Mouse (Mus musculus) heart, embryonic 16.5 days (tissue): ENCODE data around the gene Rcor1. TPM values are rescaled to one million over a fixed set of nuclear protein-coding genes. Genes with fewer than 3 reads are reported as not detected.

Experiments used
- ATAC-seq: fragments of 200-750 bp; cut with Nextera tagmentation; replicated peaks from 2 replicates; pipeline ENCODE4 v1.8.0; 2017; ENCODE audit warnings: moderate number of reproducible peaks; ENCODE audit not compliant: insufficient read depth, low FRiP score; ENCODE audit errors: extremely low read depth
- H3K27ac ChIP-seq: fragments of 300-500 bp; sonication (generic); 2 replicates; pipeline ENCODE4 v1.5.1; 2014; ENCODE audit warnings: mild to moderate bottlenecking, low read length, control low read depth, moderate library complexity
- H3K27me3 ChIP-seq: fragments of 300-500 bp; sonication (generic); 2 replicates; pipeline ENCODE4 v1.6.1; 2014; ENCODE audit warnings: low read length, mixed read lengths; ENCODE audit not compliant: control insufficient read depth, insufficient read depth
- H3K36me3 ChIP-seq: fragments of 300-500 bp; sonication (generic); 2 replicates; pipeline ENCODE4 v1.6.1; 2014; ENCODE audit not compliant: control insufficient read depth, insufficient read depth
- H3K4me1 ChIP-seq: fragments of 300-500 bp; sonication (generic); 2 replicates; pipeline ENCODE4 v1.6.1; 2014; ENCODE audit warnings: low read length, mixed read lengths; ENCODE audit not compliant: control insufficient read depth, insufficient read depth
- H3K4me2 ChIP-seq: fragments of 300-500 bp; sonication (generic); 2 replicates; pipeline ENCODE4 v1.6.1; 2014; ENCODE audit warnings: low read depth, mild to moderate bottlenecking, control low read depth, low read length
- H3K4me3 ChIP-seq: fragments of 300-500 bp; sonication (generic); 2 replicates; pipeline ENCODE4 v1.5.1; 2014; ENCODE audit warnings: mild to moderate bottlenecking, control low read depth, low read length
- H3K9ac ChIP-seq: fragments of 300-500 bp; sonication (generic); 2 replicates; pipeline ENCODE4 v1.6.1; 2014; ENCODE audit warnings: low read length, control low read depth
- H3K9me3 ChIP-seq: fragments of 300-500 bp; sonication (generic); replicated peaks from 2 replicates; pipeline ENCODE4 v1.6.1; 2016; ENCODE audit warnings: low read length; ENCODE audit not compliant: control insufficient read depth
- WGBS: fragments of 180-500 bp; shearing (Covaris S2); extraction: QIAGEN DNeasy Blood & Tissue Kit; methylation state at CpG from one replicate; pipeline ENCODE4 v1.1.7; 2014; 5-methylcytosine and 5-hydroxymethylcytosine counted together
- polyA plus RNA-seq: library from polyadenylated mRNA; unstranded; fragments of >200 nt; fragmentation: Nextera tagmentation; extraction: Ambion mirVana; gene quantifications from 2 replicates; pipeline ENCODE4 v1.2.1, GENCODE M21; 2015

The Rcor1 gene
- polyA plus RNA-seq, 1 experiment from 2014 or later, result 6.5 TPM

DNA sequence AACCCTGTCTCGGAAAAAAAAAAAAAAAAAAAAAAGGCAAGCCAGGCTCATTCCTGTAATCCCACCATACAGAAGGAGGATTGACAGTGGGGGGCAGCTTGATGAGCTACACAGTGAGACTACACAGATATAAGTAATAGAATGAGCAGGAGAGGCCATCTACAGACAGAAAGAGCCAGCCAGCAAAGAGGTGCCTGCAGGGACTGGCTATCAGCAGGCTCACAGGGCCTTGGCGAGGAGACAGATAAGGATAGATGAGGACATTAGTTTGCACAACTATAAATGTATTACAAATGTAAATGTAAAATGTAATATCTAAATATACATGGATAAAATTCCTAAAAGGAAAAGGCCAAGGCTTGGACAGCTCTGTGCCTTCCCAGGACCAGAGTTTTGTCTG is 39.3 kb upstream of the Rcor1 start:
- no peak overlapping the region for H3K4me3 ChIP-seq
- no peak overlapping the region for H3K9ac ChIP-seq
- no peak overlapping the region for H3K27ac ChIP-seq
- H3K9me3 ChIP-seq, result peaks cover 6% of the 10 kb centered on the region
- H3K4me1 ChIP-seq, result no peaks in the 10 kb centered on the region
- no peaks in the 10 kb centered on the region for H3K36me3 ChIP-seq
- H3K27me3 ChIP-seq, result no peaks in the 10 kb centered on the region
- no peak for ATAC-seq
- no peak overlapping the region for H3K4me2 ChIP-seq
- 58% methylated on average over 2 of the region's 2 CpGs for WGBS

DNA sequence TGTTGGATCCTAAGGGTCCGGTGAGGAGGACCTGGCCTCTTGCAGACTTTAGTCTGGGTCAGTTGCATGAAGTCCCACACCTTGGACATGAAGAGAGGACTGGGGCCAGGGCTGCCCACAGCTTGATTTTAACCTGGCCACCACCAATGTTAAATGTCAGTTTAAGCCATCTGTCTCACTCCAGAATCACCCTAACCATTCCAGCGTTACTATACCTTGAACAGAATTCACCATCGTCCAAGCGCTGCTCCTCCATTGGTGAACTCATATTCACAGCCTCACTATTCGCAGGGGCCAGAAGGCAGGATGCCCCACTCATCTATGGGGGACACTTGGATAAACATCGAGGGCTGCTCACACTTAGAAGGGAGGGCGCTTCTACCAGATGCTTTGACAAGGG is 38.2 kb upstream of the Rcor1 start:
- WGBS, result 91% methylated on average over 7 of the region's 7 CpGs
- no peak overlapping the region for H3K4me3 ChIP-seq
- ATAC-seq, result no peak

DNA sequence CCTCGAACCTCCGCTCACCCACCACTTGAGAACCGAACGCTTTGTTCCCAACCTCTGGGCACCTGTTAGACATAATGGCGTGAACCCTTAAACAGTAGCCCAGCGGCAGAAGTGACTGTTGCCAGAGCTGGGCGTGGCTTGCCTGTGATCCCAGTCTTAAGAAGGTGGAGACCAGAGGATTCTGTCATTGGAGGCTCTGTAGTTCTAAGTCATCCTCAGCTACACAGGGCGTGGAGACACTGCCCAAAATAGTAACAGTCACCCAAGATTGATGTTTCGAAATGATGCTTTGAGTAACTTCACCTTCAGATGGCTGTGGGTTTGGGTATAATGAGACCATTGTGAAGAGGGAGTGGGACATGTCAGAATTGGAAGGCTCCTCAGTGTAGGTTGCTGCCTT is 35.0 kb upstream of the Rcor1 start:
- no peak overlapping the region for H3K4me3 ChIP-seq
- no peak overlapping the region for H3K4me2 ChIP-seq
- H3K9me3 ChIP-seq, result no peaks in the 10 kb centered on the region
- no peak overlapping the region for H3K27ac ChIP-seq
- H3K9ac ChIP-seq, result no peak overlapping the region
- ATAC-seq, result no peak
- no peaks in the 10 kb centered on the region for H3K36me3 ChIP-seq
- WGBS, result 73% methylated on average over 9 of the region's 9 CpGs
- H3K4me1 ChIP-seq, result peaks cover 26% of the 10 kb centered on the region
- H3K27me3 ChIP-seq, result no peaks in the 10 kb centered on the region

More for the DNA sequence above, 38.2 kb upstream of the Rcor1 start:
- no peak overlapping the region for H3K27ac ChIP-seq
- peaks cover 6% of the 10 kb centered on the region for H3K9me3 ChIP-seq
- H3K36me3 ChIP-seq, result no peaks in the 10 kb centered on the region
- H3K4me2 ChIP-seq, result no peak overlapping the region
- peaks cover 1% of the 10 kb centered on the region; the same call in 1 of the 2 replicates for H3K4me1 ChIP-seq
- no peak overlapping the region for H3K9ac ChIP-seq
- no peaks in the 10 kb centered on the region for H3K27me3 ChIP-seq

DNA sequence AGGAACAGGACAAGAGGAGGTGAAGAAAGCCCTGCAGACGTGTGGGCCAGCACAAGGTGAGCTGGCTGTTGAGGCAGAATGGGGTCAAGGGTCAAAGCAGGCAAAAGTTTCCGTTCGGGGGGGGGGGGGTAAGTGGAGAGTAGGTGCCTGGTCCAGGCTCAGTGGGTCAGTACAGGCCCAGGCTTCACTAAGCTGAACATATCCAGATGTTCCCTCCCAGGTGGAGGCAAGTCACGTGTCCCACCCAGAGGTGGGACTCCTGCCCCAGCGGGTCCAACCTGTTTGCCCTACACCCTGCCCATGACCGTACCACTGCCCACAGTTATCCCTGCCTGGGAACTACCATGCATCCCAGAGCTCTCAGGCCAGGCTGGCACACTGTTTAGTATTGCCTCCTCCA is 33.3 kb upstream of the Rcor1 start:
- no peak overlapping the region for H3K27ac ChIP-seq
- H3K4me2 ChIP-seq, result no peak overlapping the region
- no peak for ATAC-seq
- H3K4me3 ChIP-seq, result no peak overlapping the region
- H3K36me3 ChIP-seq, result no peaks in the 10 kb centered on the region
- peaks cover 35% of the 10 kb centered on the region for H3K4me1 ChIP-seq
- H3K27me3 ChIP-seq, result no peaks in the 10 kb centered on the region
- H3K9me3 ChIP-seq, result no peaks in the 10 kb centered on the region
- no peak overlapping the region for H3K9ac ChIP-seq
- WGBS, result 66% methylated on average over 6 of the region's 6 CpGs

DNA sequence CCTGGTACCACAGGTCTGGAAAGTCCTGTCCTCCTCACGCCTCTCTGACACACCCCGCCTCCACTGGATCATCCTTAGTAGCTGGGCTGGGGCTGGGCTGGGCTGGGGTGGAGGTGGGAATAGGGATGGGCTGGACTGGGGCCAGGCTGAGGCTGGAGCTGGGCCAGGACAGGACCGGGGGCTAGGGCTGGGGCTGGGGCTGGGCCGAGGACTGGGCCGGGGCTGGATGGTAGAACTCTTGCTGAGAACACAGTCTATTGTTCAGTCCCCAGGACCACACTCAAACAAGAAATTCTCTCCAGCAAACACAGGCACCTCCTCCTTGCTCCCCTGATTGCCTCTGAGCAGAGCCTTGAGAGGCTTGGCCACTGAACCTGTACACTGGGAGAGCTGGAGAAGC is 32.8 kb upstream of the Rcor1 start:
- H3K27me3 ChIP-seq, result no peaks in the 10 kb centered on the region
- peaks cover 35% of the 10 kb centered on the region for H3K4me1 ChIP-seq
- no peak for ATAC-seq
- 0 out of 2 replicates have a peak overlapping the region, but pooled peaks have one; percentile 43 for H3K27ac ChIP-seq
- WGBS, result 47% methylated on average over 5 of the region's 5 CpGs
- H3K9ac ChIP-seq, result no peak overlapping the region
- H3K9me3 ChIP-seq, result no peaks in the 10 kb centered on the region
- no peak overlapping the region for H3K4me3 ChIP-seq
- H3K36me3 ChIP-seq, result no peaks in the 10 kb centered on the region
- H3K4me2 ChIP-seq, result no peak overlapping the region

DNA sequence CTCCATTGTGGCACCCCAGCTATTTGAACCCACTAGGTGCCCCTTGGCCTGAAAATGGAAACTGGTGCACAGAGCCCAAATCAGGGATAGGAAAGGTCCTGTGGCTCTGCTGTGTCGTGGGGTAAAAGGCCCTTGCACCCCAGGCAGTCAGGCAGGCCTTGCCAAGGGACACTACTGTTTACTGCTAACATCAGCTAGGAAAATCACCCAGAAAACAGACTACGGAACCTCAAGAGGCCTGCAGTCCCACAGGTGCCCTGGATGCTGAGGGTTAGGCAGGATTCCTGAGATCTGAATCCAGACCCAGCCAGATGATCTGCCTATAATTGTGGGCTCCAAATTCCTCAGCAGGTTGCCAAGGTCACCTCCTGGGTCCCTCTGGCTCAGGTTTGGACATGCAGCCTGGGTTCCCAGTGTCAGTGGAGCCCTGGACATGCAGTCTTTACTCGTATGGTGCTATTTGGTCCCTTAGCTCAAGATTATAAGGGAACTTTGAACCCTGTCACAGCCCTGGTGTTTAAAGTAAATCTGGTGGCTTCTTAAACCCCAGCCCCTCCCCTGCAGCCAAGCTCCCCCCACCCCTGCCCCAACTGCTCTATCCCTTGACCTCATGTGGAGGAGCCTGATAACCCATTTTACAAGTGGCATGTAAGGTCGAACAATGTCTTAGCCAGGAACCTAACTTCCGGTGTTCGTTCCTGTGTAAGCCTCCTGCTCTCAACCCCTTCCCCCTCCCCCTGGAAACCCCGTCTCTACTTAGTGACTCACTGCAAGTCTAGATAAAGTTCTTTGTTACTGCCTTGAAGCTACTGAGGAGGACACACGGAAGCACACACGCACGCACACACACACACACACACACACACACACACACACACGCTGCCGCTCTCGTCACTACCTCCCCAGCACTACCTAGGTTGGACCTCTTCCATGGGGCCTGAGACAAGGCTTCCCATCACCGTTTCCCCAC is 31.7 kb upstream of the Rcor1 start:
- H3K9ac ChIP-seq, result peak overlapping the region; percentile 45; the same call in 1 of the 2 replicates
- peaks cover 35% of the 10 kb centered on the region for H3K4me1 ChIP-seq
- no peaks in the 10 kb centered on the region for H3K27me3 ChIP-seq
- no peak overlapping the region for H3K4me2 ChIP-seq
- no peaks in the 10 kb centered on the region for H3K36me3 ChIP-seq
- WGBS, result 48% methylated on average over 14 of the region's 14 CpGs
- peak overlapping the region; percentile 75 for H3K27ac ChIP-seq
- H3K4me3 ChIP-seq, result no peak overlapping the region
- H3K9me3 ChIP-seq, result peaks cover 2% of the 10 kb centered on the region
- peak; percentile 62 for ATAC-seq

DNA sequence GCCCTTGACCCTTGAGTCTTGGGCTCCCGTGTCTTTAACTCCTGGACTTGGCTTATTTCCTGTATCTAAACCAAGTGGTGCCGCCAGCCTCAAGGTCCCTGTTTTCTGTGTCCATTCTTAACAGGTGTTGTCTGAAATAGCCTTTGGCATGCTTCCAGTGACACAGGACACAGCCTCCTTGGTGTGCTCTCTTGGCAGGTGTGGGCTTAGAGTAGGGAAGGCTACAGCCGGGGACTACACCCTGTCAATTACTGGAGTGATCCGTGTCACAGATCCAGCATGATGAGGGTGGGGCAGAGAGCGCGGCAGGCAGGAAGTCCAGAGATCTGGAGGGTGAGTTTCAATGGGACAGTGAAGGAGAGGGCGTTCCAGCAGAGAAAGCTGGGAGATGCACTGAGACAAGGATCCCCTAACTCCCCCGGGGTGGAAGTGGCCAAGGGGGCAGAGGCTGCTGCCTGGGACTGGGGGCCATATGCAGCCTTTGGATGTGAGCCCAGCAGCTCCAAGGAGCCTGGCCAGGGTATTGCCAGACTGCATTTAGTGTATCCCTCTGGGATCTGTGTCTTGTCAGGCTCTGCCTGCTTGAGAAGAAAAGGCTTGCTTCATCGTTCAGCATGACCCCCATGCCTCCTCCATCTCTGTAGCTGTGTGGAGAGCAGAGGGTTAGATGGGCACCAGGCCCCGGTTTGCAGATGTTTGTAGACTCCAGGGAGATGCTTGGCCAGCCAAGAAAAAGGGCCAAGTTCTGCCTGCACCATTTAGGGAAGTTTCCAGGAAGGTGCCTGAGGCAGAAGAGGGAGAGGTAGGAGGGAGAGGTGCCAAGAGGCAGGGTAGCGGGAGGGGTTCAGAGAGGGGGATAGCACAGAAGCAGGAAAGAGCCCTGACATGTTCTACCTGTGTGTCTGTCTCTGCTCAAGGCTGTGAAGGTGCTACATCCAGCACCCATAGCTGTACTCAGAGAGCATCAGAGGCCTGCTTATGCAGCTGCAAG is 30.4 kb upstream of the Rcor1 start:
- peaks cover 3% of the 10 kb centered on the region for H3K9me3 ChIP-seq
- ATAC-seq, result 0 out of 2 replicates have a peak, but pooled peaks have one; percentile 14
- H3K36me3 ChIP-seq, result no peaks in the 10 kb centered on the region
- WGBS, result 37% methylated on average over 11 of the region's 11 CpGs
- no peak overlapping the region for H3K4me3 ChIP-seq
- H3K4me2 ChIP-seq, result 0 out of 2 replicates have a peak overlapping the region, but pooled peaks have one; percentile 15
- no peaks in the 10 kb centered on the region for H3K27me3 ChIP-seq
- peak overlapping the region; percentile 75 for H3K27ac ChIP-seq
- peak overlapping the region; percentile 45 for H3K9ac ChIP-seq
- H3K4me1 ChIP-seq, result peaks cover 35% of the 10 kb centered on the region

DNA sequence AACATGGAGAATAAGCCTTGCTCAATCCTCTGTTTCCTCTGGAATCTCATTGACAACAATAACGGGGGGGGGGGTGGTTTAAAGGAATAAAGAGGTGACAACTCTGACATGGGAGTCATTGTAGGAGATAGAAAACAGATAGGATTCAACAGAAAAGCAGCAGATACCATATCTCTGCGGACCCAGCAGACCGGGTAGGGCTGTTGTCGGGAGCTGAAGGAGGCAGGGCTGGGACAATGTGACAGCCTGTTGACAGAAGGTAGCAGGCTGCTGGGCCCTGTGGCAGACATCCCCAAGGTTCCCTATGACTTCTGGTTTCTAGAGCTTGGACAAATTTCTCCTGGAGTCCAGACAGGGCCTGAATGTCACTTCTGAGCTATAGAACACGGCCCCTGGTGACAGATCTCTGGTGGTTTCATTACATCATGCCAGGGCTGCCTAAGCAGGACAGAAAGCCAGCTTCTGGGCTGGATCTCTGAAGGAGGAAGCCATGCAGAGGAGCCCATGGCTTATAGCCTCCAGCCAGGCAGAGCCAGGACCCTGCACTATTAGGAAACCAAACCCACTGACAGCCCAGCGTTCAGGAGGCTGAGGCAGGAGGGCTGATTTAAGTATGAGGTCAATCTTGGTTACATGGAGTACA is 29.4 kb upstream of the Rcor1 start:
- Histone ChIP-seq H3K9me3 (peaks cover 3% of the 10 kb centered on the region), H3K4me1 (peaks cover 35% of the 10 kb centered on the region), H3K4me3 (no peak overlapping the region), H3K27me3 (no peaks in the 10 kb centered on the region), H3K9ac (0 out of 2 replicates have a peak overlapping the region, but pooled peaks have one; percentile 9), H3K27ac (no peak overlapping the region), H3K4me2 (no peak overlapping the region), H3K36me3 (no peaks in the 10 kb centered on the region)
- no peak for ATAC-seq
- 29% methylated on average over 6 of the region's 6 CpGs for WGBS
